Mouse (Mus musculus) ES-E14 (cell line): ENCODE data around the gene Dnajc14. TPM values are rescaled to one million over a fixed set of nuclear protein-coding genes. Genes with fewer than 3 reads are reported as not detected.

Source experiments
- DNase-seq: peaks from one replicate; pipeline ENCODE4 v3.0.0-alpha.2; 2013; ENCODE audit warnings: low read depth, low spot score
- H3K27ac ChIP-seq: 2 replicates; pipeline ENCODE4 v1.5.1; 2012; ENCODE audit warnings: low read depth, mild to moderate bottlenecking, low read length, moderate library complexity, mixed read lengths; ENCODE audit not compliant: poor library complexity, insufficient read depth, severe bottlenecking
- H3K36me3 ChIP-seq: 2 replicates; pipeline ENCODE4 v1.6.1; 2012; ENCODE audit warnings: mild to moderate bottlenecking, low read length, moderate library complexity, mixed read lengths; ENCODE audit not compliant: control insufficient read depth, poor library complexity, insufficient read depth, severe bottlenecking
- H3K4me1 ChIP-seq, 2 experiments: fragments of 150-350 bp in 1 of 2; sonication (generic) in 1 of 2; 2 replicates each; pipeline ENCODE4 v1.6.1; 2012; ENCODE audit warnings: low read length in 2 of 2, mild to moderate bottlenecking in 1 of 2, mixed read lengths in 1 of 2; ENCODE audit not compliant: control insufficient read depth in 2 of 2, insufficient read depth in 2 of 2, poor library complexity in 1 of 2
- H3K4me3 ChIP-seq, 2 experiments: fragments of 150-350 bp in 1 of 2; sonication (generic) in 1 of 2; 2 replicates each; pipeline ENCODE4 v1.5.1; 2012; ENCODE audit warnings: low read length in 2 of 2, low read depth in 1 of 2, mild to moderate bottlenecking in 1 of 2, mixed read lengths in 1 of 2; ENCODE audit not compliant: insufficient read depth in 1 of 2, poor library complexity in 1 of 2, severe bottlenecking in 1 of 2
- H3K9ac ChIP-seq: 2 replicates; pipeline ENCODE4 v1.6.1; 2012; ENCODE audit warnings: low read depth, mild to moderate bottlenecking, low read length, mixed read lengths; ENCODE audit not compliant: poor library complexity, insufficient read depth, severe bottlenecking
- H3K9me3 ChIP-seq: fragments of 150-350 bp; sonication (generic); 2 replicates; pipeline ENCODE4 v1.6.1; 2012; ENCODE audit warnings: low read depth, mild to moderate bottlenecking, low read length; ENCODE audit not compliant: control insufficient read depth, insufficient read depth
- CHD2 ChIP-seq: IDR thresholded peaks from 2 replicates; pipeline ENCODE4 v1.6.1; 2014; ENCODE audit warnings: mild to moderate bottlenecking, low read depth, low read length, inconsistent platforms
- HCFC1 ChIP-seq: IDR thresholded peaks from 2 replicates; pipeline ENCODE4 v1.6.1; 2012; ENCODE audit warnings: low read length, inconsistent platforms, borderline replicate concordance; ENCODE audit not compliant: insufficient read depth
- MAFK ChIP-seq: IDR thresholded peaks from 2 replicates; pipeline ENCODE4 v1.6.1; 2014; ENCODE audit warnings: mild to moderate bottlenecking, low read depth, low read length, inconsistent platforms; ENCODE audit not compliant: insufficient read depth
- ZC3H11A ChIP-seq: IDR thresholded peaks from 2 replicates; pipeline ENCODE4 v1.6.1; 2012; ENCODE audit warnings: low read depth, mild to moderate bottlenecking, inconsistent platforms, low read length, borderline replicate concordance
- ZNF384 ChIP-seq: IDR thresholded peaks from 2 replicates; pipeline ENCODE4 v1.6.1; 2012; ENCODE audit warnings: low read depth, low read length, inconsistent platforms
- in situ Hi-C, 2 experiments: fragments of 600-800 bp; cut with MboI; formaldehyde crosslinking; loops; one replicate each; pipeline ENCODE4 v1.15.1; 2025; ENCODE audit warnings: low sequenced_read_pairs in 2 of 2, inconsistent platforms in 1 of 2; ENCODE audit not compliant: unreplicated experiment in 2 of 2
- total RNA-seq: library from RNA; depleted of rRNA; stranded (reverse); fragments of 300-350 nt; gene quantifications from 2 replicates; pipeline ENCODE4 v1.2.3, GENCODE M21; 2012

Dnajc14 gene
- total RNA-seq, 1 experiment: 53.0 TPM

- H3K27ac ChIP-seq: peak overlapping the region; percentile 83
- H3K36me3 ChIP-seq: peaks cover 7% of the 10 kb centered on the region
- TF ChIP-seq ZC3H11A (no peak), HCFC1 (peak; percentile 72; the same call in 1 of the 2 replicates), ZNF384 (no peak), MAFK (no peak), CHD2 (no peak)
- no peaks in the 10 kb centered on the region for H3K9me3 ChIP-seq
- in situ Hi-C loops: no loop called here
- H3K4me1 ChIP-seq: peaks cover 0 to 14% of the 10 kb centered on the region in 2 experiments; a peak in 3 of 4 replicates
- peak overlapping the region; percentile 94 for H3K9ac ChIP-seq
- DNase-seq: peak; percentile 97
- peak overlapping the region; percentile 90 to 99 for H3K4me3 ChIP-seq
These were observed 1.5 kb downstream of the Dnajc14 start for GRCm38 (mm10) chr10:128805092-128806000.

GRCm38 (mm10) chr10:128806086-128806485 is 2.2 kb downstream of the Dnajc14 start:
- H3K4me3 ChIP-seq: peak overlapping the region; percentile 90 to 99
- in situ Hi-C loops: no loop called here
- peak overlapping the region; percentile 78; the same call in 1 of the 2 replicates for H3K9ac ChIP-seq
- H3K4me1 ChIP-seq: peaks cover 0 to 14% of the 10 kb centered on the region in 2 experiments; a peak in 3 of 4 replicates
- no peaks in the 10 kb centered on the region for H3K9me3 ChIP-seq
- DNase-seq: no peak
- no peak overlapping the region for H3K27ac ChIP-seq
- H3K36me3 ChIP-seq: peaks cover 7% of the 10 kb centered on the region
- TF ChIP-seq CHD2 (no peak), MAFK (no peak), ZNF384 (no peak), HCFC1 (no peak), ZC3H11A (no peak)

- peak overlapping the region; percentile 21; the same call in 1 of the 2 replicates for H3K9ac ChIP-seq
- peaks cover 0 to 12% of the 10 kb centered on the region in 2 experiments; a peak in 3 of 4 replicates for H3K4me1 ChIP-seq
- H3K4me3 ChIP-seq: 0 out of 4 replicates have a peak overlapping the region, but pooled peaks of 1 of the 2 experiments have one; percentile 15
- DNase-seq: no peak
- peaks cover 5% of the 10 kb centered on the region for H3K36me3 ChIP-seq
- no peak for TF ChIP-seq ZC3H11A
- TF ChIP-seq HCFC1: no peak
- TF ChIP-seq MAFK: no peak
- no peak for TF ChIP-seq ZNF384
- TF ChIP-seq CHD2: no peak
- in situ Hi-C loops: no loop called here
- no peaks in the 10 kb centered on the region for H3K9me3 ChIP-seq
- H3K27ac ChIP-seq: no peak overlapping the region
These were observed 3.2 kb downstream of the Dnajc14 start for GRCm38 (mm10) chr10:128807018-128807417.

GRCm38 (mm10) chr10:128817033-128817432 is 13.2 kb downstream of the Dnajc14 start, which contains the start of gene Sarnp:
Gene Sarnp, plus strand, starts transcription at chr10:128817333.
- no peaks in the 10 kb centered on the region for H3K9me3 ChIP-seq
- no peak within 1 kb of the TSS for H3K9ac ChIP-seq
- DNase-seq: no peak
- H3K36me3 ChIP-seq: peaks cover 16% of the 10 kb centered on the region
- TF ChIP-seq CHD2 (no peak), MAFK (no peak), ZNF384 (no peak), ZC3H11A (no peak), HCFC1 (no peak)
- in situ Hi-C loops: no loop called here
- no peak within 1 kb of the TSS for H3K4me3 ChIP-seq
- H3K27ac ChIP-seq: no peak within 1 kb of the TSS
- H3K4me1 ChIP-seq: peaks cover 2% of the 10 kb centered on the region in 2 experiments; a peak in 2 of 4 replicates
